Mouse (Mus musculus) ovary, postnatal 36 days (tissue): ENCODE measurements around the gene Slc17a7.

Experiments
- DNase-seq: peaks from one replicate; pipeline ENCODE4 v3.0.0; 2022; ENCODE audit warnings: low spot score, mixed read lengths

Slc17a7 gene

DNA sequence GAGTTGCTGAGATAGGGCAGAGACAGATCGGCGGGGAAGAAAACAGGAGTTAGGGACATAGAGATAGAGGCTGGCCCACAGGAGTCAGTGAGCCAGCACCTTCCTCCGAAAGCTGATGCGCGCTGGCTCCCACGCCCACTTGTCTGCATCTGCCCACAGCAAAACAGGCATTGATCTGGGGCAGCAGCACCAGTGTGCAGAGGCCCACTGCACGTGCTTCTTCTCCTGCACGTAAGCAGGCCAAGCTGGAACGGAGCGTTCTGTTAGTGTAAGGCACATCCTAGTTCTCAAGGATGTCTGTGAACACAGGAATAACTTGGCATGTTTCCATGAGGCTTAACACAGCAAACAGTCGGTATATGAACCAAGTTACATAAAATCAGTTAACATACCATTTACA, 35.2 kb downstream of the Slc17a7 start:
- no peak for DNase-seq

DNA sequence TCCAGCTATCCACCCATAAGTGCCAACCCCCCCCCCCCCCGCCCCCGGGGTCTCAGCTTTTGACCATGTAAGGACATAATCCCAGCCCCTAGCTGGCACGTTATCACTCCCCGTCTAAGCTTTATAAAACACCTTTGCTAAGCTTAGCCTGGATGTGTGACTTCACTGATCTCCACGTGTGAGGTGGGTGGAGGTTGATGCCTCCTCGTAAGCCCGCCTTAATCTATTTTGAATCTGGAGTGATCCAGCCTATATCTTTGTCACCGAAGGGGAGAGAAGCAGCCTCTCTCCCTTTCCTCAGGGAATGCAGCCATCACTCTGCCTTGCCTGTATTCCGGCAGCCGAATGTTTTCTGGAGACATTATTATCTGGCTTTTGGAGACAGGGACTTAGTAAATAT, 38.9 kb downstream of the Slc17a7 start:
- no peak for DNase-seq

DNA sequence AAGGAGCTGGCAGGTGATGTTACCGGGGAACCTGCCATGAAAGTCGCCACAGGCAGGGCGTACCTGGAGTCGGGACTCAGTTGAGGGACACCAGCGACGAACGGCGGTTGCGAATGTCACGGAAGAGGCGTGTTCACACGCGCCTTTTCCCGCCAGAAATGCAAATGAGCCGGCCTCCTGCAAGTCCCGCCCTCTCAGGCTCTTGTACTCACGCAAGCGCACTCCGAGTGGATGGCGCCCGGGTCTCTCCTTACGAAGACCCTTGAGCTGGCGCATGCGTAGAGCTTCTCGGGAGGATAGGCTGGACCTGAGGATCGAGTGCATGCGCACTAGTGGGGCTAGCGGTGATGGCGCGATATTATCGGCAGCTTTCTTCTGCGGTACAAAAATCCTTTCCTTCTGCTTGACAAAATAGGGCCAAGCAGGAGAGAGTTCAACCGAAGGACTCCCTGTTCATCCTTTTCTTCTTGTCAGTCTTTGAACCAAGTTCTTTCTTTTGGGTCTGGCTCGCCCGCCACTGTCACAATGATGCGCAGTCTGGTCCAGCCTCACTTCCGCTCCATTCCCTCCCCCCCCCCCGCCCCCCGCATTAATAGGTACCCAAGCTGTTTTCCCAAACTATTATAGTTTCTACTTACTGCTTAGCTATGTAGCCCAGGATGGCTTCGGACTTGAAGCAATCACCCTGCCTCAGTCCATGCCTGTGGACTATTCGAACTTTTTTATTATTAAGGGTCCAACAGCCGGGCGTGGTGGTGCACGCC, 40.8 kb downstream of the Slc17a7 start, which contains the start of gene Ccdc155:
Gene Ccdc155 (minus strand): TSS at position 513 of the 764 bp plus-strand sequence.
- DNase-seq, result peak; percentile 88

DNA sequence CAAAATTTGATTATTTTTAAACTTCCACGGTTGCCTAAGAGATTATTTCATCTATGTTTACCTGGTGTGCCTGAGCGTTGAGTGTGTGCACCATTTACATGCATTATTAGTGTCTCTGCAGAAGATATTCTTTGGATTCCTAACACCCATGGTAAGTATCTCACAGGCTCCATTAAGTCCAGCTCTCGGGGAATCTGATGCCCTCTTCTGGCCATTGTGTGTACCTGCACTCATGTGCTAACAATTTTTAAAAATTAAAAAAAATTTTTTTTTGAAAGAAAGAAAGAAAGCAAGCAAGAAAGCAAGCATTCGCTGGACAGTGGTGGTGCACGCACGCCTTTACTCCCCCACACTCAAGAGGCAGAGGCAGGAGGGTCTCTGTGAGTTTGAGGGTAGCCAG, 44.5 kb downstream of the Slc17a7 start:
- DNase-seq, result no peak

DNA sequence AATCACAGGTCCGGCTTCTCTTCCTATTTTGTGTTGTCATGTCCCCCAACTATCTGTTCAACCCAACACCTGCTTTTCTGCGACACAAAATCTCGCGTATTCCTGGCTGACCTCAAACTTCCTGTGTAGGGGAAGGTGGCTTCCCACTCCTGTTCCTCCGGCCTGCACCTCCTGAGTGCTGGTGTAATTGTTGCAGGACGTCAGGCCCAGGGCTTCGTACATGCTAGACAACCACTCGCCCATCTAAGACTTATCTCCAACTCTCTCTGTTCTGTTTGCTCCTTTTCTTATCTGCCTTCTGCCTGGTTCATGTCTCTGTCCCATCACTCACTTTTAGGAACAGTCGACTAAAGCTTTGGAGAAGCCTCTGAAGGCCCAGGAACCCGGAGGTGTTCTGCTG, 47.3 kb downstream of the Slc17a7 start:
- no peak for DNase-seq

DNA sequence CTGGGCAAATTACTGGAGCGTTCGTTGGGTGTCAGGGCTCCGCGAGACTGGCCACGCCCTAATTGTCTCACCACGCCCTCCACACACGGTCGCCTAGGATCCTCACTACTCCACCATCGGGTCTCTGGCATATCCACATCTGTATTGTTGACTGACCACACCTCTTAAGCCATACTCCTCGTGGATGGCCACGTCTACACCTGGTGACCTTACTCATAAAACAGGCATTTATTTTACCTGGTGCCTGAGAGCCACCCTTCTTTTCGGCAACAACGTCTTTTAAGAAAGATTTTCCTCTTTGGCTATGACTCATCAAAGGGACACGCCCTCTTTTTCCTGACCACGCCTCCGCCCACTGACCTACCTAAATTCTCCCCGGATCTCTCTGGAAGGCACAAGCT, 48.1 kb downstream of the Slc17a7 start, which contains the start of gene Dkkl1:
Gene Dkkl1 (minus strand): TSS at position 297 of the 401 bp plus-strand sequence.
- no peak for DNase-seq

DNA sequence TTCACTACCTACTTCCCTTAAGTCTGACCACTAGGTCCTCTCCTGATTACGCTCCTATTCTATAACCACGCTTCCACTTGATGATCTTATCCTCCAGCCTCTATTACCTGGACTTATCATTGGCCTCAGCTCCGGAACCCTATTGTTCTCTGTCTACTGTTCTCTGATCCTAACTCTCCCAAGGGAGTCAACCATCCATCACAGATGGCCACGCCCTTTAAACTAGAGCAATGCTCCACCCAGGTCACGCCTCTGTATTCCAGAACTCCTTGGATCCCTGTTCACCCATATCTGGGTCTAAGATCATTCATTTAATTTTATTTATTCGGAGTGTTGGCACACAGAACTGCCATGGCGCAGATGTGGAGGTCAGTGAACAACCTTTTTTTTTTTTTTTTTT, 48.6 kb downstream of the Slc17a7 start:
- DNase-seq, result no peak

DNA sequence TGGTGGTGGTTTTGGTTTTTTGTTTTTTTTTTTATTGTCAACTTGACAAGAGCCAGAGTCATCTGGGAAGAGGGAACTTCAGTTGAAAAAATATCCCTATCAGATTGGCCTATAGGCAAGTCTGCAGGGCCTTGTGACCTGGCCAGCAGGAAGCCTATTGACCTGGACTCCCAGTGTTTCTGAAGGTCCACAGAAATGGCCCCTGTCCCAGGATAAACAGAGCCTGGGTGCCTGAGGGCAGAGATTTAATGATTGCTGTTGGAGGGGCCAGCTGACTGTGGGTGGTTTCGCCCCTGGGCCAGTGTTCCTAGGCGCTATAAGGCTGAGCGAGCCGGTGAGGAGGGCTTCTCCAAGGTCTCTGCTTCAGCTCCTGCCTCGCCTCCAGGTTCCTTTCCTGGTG, 50.0 kb downstream of the Slc17a7 start:
- no peak for DNase-seq

DNA sequence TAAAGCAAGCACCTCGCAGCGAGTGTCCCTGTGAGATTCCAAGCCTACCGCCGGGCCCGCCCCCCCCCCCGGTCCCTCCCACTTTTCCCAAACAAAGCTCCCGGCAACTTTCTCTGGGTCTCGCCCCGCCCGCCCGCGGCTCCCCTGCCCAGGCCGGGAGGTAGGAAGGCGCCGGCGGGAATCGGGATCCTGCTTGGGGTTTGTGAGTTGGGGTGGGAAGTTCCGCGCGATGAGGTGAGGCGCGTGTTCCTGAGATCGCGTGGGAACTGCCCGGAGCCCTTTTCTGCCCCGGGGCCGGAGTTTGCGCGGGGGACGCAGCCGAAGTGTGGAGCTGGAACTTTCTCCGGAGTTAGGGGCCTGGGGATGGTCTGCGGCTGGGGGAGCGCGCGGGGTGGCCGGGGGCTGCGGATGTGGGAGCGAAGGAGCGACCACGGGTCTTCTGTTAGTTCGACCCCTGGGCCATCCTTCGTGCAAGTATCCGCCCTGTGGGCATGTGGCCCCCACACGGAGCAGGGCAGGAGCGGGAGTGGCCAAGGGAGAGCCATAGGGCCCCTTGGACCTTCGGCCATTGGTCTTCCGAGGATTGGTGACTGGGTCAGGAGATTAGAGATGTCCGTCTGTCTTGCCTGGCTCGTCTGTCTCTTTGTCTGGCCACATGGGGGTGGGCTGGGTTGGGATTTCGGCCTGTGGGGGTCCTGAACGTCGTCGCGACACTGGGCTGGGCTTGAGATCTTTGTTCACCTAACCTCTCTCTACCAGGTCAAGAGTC, 52.1 kb downstream of the Slc17a7 start, which contains the start of gene Tead2:
Gene Tead2 (plus strand): TSS at position 81 of the 769 bp plus-strand sequence.
- peak; percentile 74 for DNase-seq

DNA sequence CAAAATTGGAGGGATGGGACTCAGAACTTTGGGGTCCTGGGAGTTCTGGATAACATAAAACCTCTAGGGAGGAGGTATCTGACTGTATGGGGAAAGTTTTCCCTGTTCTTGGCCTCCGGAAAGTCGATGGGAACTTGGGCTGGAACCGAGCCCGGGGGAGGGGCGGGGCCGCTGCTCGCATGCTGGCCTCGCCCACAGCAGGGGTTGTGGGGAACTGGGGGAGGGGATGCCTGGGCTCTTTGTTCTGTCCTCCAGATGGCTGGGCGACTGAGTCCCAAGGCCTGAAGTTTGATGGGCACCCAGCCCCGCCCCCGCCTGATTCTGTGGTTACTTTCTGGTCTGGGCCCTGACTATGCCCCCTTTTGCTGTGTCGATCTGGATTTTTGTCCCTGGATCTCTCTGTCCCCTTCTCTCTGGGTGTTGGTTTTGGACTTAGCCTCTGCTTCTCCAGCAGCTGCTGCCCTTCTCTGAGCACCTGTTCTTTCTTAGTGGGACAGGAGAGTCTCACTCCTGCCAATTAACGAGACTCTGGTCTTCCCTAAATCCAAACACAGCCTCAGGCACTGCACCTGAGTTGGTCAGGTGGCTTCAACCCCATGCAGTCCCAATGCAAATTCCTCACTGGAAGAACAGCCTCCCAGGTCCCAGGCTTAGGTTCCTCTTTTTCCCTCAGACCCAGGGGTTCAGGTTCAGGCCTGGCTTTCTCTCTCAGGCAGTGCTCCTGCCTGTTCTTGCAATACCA, 52.9 kb downstream of the Slc17a7 start:
- peak; percentile 77 for DNase-seq

DNA sequence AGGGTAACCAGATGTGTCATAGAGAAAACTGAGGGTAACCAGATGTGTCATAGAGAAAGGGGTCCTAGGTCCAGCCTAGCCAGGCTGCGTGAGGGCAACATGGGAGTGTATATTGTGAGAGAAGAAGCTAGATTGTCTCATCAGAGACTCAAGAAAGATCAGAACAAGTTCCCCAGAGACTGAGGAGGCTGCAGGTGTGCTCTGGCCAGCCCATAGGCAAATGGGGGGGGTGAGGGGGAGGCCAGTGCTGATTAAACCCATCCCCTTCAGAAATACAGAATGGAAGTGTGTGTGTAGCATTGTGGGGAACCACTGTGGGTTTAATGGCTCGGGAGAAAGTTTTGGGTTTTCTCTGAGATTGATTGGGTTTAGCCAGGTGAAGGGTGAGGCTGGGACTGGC, 57.9 kb downstream of the Slc17a7 start:
- DNase-seq, result no peak

DNA sequence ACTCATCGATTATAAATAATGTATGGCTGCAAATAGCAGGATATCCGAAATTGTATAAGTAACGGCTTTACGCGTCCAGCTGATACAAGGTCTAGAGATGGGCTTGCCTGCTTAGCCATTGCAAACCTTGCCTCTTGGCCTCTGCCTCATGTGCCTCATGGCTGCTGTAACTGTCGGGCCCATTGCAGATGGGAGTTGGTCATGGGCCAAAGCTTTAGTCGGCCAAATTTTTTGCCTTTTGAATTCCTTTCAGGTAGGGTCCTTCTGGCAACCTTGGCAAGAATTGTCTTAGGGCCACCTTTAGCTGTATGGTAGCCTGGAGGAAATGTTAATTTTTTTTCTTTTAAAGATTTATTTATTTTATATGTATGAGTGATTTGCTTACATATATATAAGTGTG, 61.1 kb downstream of the Slc17a7 start:
- no peak for DNase-seq
